Mouse (Mus musculus) kidney, postnatal 0 days (tissue): ENCODE measurements around the gene Stam2. TPM values are rescaled to one million over a fixed set of nuclear protein-coding genes. Genes with fewer than 3 reads are reported as not detected.

Experiments used
- ATAC-seq: fragments of 200-750 bp; cut with Nextera tagmentation; replicated peaks from 2 replicates; pipeline ENCODE4 v1.8.0; 2017; ENCODE audit warnings: low read depth, moderate number of reproducible peaks, moderate TSS enrichment, moderate library complexity; ENCODE audit not compliant: low FRiP score
- DNase-seq: peaks from one replicate; pipeline ENCODE4 v3.0.0-alpha.2; 2016; ENCODE audit warnings: low spot score
- H3K27ac ChIP-seq: fragments of 300-500 bp; sonication (generic); 2 replicates; pipeline ENCODE4 v1.5.1; 2014; ENCODE audit warnings: mild to moderate bottlenecking
- H3K27me3 ChIP-seq: fragments of 300-500 bp; sonication (generic); 2 replicates; pipeline ENCODE4 v1.6.1; 2014; ENCODE audit warnings: low read length, mixed read lengths; ENCODE audit not compliant: insufficient read depth
- H3K36me3 ChIP-seq: fragments of 300-500 bp; sonication (generic); 2 replicates; pipeline ENCODE4 v1.6.1; 2014; ENCODE audit warnings: low read length, mixed read lengths; ENCODE audit not compliant: insufficient read depth
- H3K4me1 ChIP-seq: fragments of 300-500 bp; sonication (generic); replicated peaks from 2 replicates; pipeline ENCODE4 v1.6.1; 2014; ENCODE audit warnings: antibody characterized with exemption, low read length, mixed read lengths; ENCODE audit not compliant: insufficient read depth
- H3K4me2 ChIP-seq: fragments of 300-500 bp; sonication (generic); 2 replicates; pipeline ENCODE4 v1.6.1; 2014; ENCODE audit warnings: mild to moderate bottlenecking, low read length, moderate library complexity, mixed read lengths
- H3K4me3 ChIP-seq: fragments of 300-500 bp; sonication (generic); replicated peaks from 2 replicates; pipeline ENCODE4 v1.5.1; 2014; ENCODE audit warnings: low read depth, low read length
- H3K9ac ChIP-seq: fragments of 300-500 bp; sonication (generic); 2 replicates; pipeline ENCODE4 v1.6.1; 2014; ENCODE audit warnings: low read depth, low read length
- H3K9me3 ChIP-seq: fragments of 300-500 bp; sonication (generic); replicated peaks from 2 replicates; pipeline ENCODE4 v1.6.1; 2016; ENCODE audit warnings: low read length, inconsistent platforms, mixed read lengths
- CTCF ChIP-seq: IDR thresholded peaks from 2 replicates; pipeline ENCODE4 v1.5.1; 2016; ENCODE audit warnings: antibody characterized with exemption, low read depth, mild to moderate bottlenecking, moderate library complexity
- WGBS: fragments of 180-500 bp; shearing (Covaris S2); extraction: QIAGEN DNeasy Blood & Tissue Kit; methylation state at CpG from one replicate; pipeline ENCODE4 v1.1.7; 2014; 5-methylcytosine and 5-hydroxymethylcytosine counted together
- polyA plus RNA-seq: library from polyadenylated mRNA; unstranded; fragments of >200 nt; fragmentation: Nextera tagmentation; extraction: Ambion mirVana; gene quantifications from 2 replicates; pipeline ENCODE4 v1.2.1, GENCODE M21; 2015

The Stam2 gene
- polyA plus RNA-seq, 1 experiment from 2014 or later: 29.8 TPM

- no peak overlapping the region for H3K27ac ChIP-seq
- DNase-seq (no peak), ATAC-seq (no peak)
- 63% methylated on average over 1 of the region's 1 CpGs for WGBS
- no peak overlapping the region for H3K4me2 ChIP-seq
- H3K4me3 ChIP-seq: no peak overlapping the region
- no peaks in the 10 kb centered on the region for H3K36me3 ChIP-seq
- H3K27me3 ChIP-seq: peaks cover 4% of the 10 kb centered on the region; the same call in 1 of the 2 replicates
- no peaks in the 10 kb centered on the region for H3K9me3 ChIP-seq
- TF ChIP-seq CTCF: no peak
- H3K9ac ChIP-seq: no peak overlapping the region
- H3K4me1 ChIP-seq: 0 out of 2 replicates have a peak, but pooled peaks cover 6% of the 10 kb centered on the region
Measured at GRCm38 (mm10) chr2:52673172-52673571, 68.9 kb downstream of the Stam2 start.

GRCm38 (mm10) chr2:52670733-52671132, 71.3 kb downstream of the Stam2 start:
- WGBS: 90% methylated on average over 5 of the region's 5 CpGs
- H3K9me3 ChIP-seq: no peaks in the 10 kb centered on the region
- 0 out of 2 replicates have a peak, but pooled peaks cover 6% of the 10 kb centered on the region for H3K4me1 ChIP-seq
- H3K4me3 ChIP-seq: no peak overlapping the region
- no peak overlapping the region for H3K27ac ChIP-seq
- H3K36me3 ChIP-seq: no peaks in the 10 kb centered on the region
- no peak overlapping the region for H3K4me2 ChIP-seq
- DNase-seq: no peak
- no peak overlapping the region for H3K9ac ChIP-seq
- ATAC-seq: no peak
- peaks cover 4% of the 10 kb centered on the region; the same call in 1 of the 2 replicates for H3K27me3 ChIP-seq
- TF ChIP-seq CTCF: no peak

DNA sequence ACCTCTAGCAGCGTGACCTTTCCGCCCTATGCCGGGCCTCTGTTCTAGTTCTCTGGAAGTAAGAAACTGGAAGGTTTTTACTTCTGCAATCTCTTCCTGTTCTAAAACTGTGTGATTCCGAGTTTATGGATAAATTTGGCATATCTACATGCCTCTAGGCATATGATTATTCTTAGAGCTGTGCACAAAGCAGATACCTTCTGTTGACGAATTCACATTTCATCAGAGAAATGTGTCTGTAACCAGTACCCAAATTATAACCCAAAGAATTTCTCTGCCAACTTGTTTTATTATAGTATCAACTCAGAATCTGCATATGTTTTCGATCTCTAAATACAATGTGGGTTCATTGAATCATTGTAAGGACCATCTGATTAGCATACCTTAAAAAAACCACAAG, 73.6 kb downstream of the Stam2 start:
- no peaks in the 10 kb centered on the region for H3K27me3 ChIP-seq
- no peaks in the 10 kb centered on the region for H3K36me3 ChIP-seq
- ATAC-seq (no peak), DNase-seq (no peak)
- TF ChIP-seq CTCF: no peak
- no peaks in the 10 kb centered on the region for H3K4me1 ChIP-seq
- no peak overlapping the region for H3K27ac ChIP-seq
- WGBS: 90% methylated on average over 6 of the region's 6 CpGs
- no peaks in the 10 kb centered on the region for H3K9me3 ChIP-seq
- no peak overlapping the region for H3K4me2 ChIP-seq
- no peak overlapping the region for H3K4me3 ChIP-seq
- H3K9ac ChIP-seq: no peak overlapping the region

DNA sequence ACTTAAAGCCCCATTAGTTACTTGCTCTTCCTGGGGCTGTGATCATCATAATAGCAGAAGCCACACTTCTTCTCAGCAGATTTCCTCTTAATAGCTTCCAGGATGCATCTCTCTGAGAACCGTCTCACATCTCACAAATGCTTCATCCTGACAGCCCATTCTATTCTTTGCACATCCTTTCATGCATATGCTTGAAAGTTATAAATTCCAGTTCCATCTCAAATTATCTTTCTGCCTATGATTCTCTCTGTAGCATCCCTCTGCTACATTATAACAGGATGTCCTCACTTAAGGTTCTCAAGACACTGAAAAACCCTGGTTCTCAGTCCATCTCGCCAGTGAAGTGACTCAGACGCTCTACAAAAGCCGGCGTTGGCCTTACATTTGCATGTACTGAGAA, 85.4 kb downstream of the Stam2 start:
- no peak overlapping the region for H3K9ac ChIP-seq
- H3K4me2 ChIP-seq: no peak overlapping the region
- TF ChIP-seq CTCF: no peak
- ATAC-seq: no peak
- no peaks in the 10 kb centered on the region for H3K4me1 ChIP-seq
- no peaks in the 10 kb centered on the region for H3K9me3 ChIP-seq
- H3K4me3 ChIP-seq: no peak overlapping the region
- WGBS: 94% methylated on average over 5 of the region's 5 CpGs
- no peaks in the 10 kb centered on the region for H3K27me3 ChIP-seq
- H3K36me3 ChIP-seq: no peaks in the 10 kb centered on the region
- no peak overlapping the region for H3K27ac ChIP-seq
- DNase-seq: no peak

GRCm38 (mm10) chr2:52654541-52654940, 87.5 kb downstream of the Stam2 start:
- no peak overlapping the region for H3K9ac ChIP-seq
- no peak overlapping the region for H3K27ac ChIP-seq
- no peaks in the 10 kb centered on the region for H3K9me3 ChIP-seq
- ATAC-seq (no peak), DNase-seq (no peak)
- TF ChIP-seq CTCF: no peak
- H3K4me1 ChIP-seq: no peaks in the 10 kb centered on the region
- H3K4me3 ChIP-seq: no peak overlapping the region
- no peaks in the 10 kb centered on the region for H3K36me3 ChIP-seq
- no peaks in the 10 kb centered on the region for H3K27me3 ChIP-seq
- H3K4me2 ChIP-seq: no peak overlapping the region
- WGBS: 58% methylated on average over 4 of the region's 4 CpGs

- no peak for DNase-seq
- no peaks in the 10 kb centered on the region for H3K27me3 ChIP-seq
Measured at GRCm38 (mm10) chr2:52651547-52651946, 90.5 kb downstream of the Stam2 start.

GRCm38 (mm10) chr2:52647255-52647998, 94.7 kb downstream of the Stam2 start:
- no peak for DNase-seq
- TF ChIP-seq CTCF: no peak

More at GRCm38 (mm10) chr2:52651547-52651946, 90.5 kb downstream of the Stam2 start:
- no peak overlapping the region for H3K27ac ChIP-seq
- H3K4me2 ChIP-seq: no peak overlapping the region
- H3K9me3 ChIP-seq: no peaks in the 10 kb centered on the region
- TF ChIP-seq CTCF: no peak
- no peak for ATAC-seq
- 87% methylated on average over 6 of the region's 6 CpGs for WGBS
- H3K4me3 ChIP-seq: no peak overlapping the region
- H3K36me3 ChIP-seq: no peaks in the 10 kb centered on the region
- H3K4me1 ChIP-seq: no peaks in the 10 kb centered on the region
- H3K9ac ChIP-seq: no peak overlapping the region

More at GRCm38 (mm10) chr2:52647255-52647998, 94.7 kb downstream of the Stam2 start:
- no peak for ATAC-seq
- no peak overlapping the region for H3K4me2 ChIP-seq
- 64% methylated on average over 8 of the region's 8 CpGs for WGBS
- no peaks in the 10 kb centered on the region for H3K27me3 ChIP-seq
- H3K4me3 ChIP-seq: no peak overlapping the region
- no peak overlapping the region for H3K27ac ChIP-seq
- H3K9me3 ChIP-seq: no peaks in the 10 kb centered on the region
- H3K36me3 ChIP-seq: no peaks in the 10 kb centered on the region
- H3K4me1 ChIP-seq: no peaks in the 10 kb centered on the region
- H3K9ac ChIP-seq: no peak overlapping the region
